Mouse (Mus musculus): ENCODE data around the gene Ube2c.

DNA sequence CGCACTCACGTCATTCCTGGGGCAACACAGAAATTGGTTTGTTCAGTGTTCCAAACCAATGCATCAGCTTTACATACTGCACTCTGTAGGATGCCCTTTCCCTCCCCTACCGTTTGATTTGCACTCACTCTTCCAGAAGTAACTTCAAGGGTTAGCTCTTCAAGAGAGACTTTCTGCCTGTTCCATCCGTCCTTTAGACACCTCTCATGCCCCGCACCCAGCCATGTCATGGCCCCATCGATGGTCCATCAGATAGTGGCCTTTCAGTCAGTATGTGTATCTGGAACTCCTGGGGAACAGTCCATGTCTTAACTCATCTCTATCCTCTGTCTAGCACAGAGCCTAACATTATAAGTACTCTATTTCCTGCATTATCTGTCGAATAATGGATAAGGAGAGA lies 7.1 kb upstream of the Ube2c start:
- no peak for TF ChIP-seq CTCF (IDR thresholded peaks at IDR 0.05; ENCODE audit: extremely low read depth, insufficient read depth, low read length)
- TF ChIP-seq POLR2A (IDR thresholded peaks at IDR 0.05; ENCODE audit: extremely low read depth, insufficient read depth, low read length), result no peak
